Mouse (Mus musculus): ENCODE results near the gene Cog8.

Cog8 gene

DNA sequence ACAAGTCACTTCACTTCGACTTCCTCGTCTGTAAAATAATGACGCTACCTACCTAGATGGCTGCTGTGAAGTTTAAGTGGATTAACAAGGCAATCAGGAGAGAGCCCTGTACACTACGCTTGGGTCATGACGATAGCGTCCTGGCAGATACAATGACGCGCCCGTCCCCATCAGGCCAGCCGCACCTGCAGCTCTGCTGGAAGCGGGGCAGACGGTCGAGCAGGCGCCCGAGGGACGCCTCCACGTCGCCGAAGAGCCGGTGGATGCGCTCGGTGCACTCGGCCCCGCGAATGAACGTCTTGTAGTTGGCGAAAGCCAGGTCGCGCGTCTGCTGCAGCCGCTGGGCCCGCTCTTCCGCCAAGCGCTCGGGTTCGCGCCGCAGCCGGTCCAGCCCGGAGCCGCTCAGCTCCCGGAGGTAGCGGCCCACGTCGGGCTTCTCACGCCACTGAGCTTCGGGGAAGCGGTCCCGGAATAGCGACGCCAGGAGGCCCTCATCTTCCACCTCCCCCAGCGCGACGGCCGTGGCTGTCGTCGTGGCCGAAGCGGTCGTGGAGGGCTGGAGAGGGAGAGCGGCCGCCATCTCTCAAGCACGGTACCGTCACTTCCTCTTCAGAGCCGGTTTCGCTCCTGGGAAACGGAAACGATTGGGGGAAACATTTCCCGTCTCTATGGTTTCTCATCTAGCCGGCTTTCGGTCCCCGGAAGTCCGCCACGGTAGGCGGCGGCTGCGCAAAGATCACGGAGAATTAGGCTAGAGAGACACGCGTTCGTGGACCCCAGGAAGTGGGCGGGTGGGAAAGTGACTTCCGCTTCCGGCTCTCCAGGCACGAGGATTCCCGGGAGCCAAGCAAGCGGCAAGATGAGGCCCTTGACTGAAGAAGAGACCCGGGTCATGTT lies at the start of gene Cog8, which contains the start of gene Nip7:
Gene Cog8 (minus strand): TSS at position 614 of the 897 bp plus-strand sequence.
Gene Nip7 (plus strand): TSS at position 802 of the 897 bp plus-strand sequence.
- peak; percentile 92 to 95 for DNase-seq

DNA sequence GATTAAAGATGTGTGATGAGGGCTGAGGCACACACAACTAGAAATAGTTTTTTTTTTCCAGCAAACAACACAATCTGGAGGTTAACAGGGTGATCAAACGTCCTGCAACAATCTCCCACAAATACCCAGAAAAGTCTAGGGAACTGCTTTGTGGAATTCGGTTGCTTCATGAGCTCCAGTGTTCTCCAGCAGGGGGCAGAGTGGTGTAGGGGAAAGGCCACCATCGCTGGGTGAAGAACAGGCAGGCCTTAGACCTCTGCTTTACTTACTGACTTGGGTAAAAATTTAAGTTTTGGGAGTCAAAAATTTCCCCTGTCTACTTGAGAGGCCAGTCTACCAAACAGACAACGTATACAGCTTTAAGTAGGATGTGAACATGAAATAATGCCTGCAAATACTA lies 48.1 kb upstream of the Cog8 start:
- DNase-seq: peak; percentile 24 to 41

DNA sequence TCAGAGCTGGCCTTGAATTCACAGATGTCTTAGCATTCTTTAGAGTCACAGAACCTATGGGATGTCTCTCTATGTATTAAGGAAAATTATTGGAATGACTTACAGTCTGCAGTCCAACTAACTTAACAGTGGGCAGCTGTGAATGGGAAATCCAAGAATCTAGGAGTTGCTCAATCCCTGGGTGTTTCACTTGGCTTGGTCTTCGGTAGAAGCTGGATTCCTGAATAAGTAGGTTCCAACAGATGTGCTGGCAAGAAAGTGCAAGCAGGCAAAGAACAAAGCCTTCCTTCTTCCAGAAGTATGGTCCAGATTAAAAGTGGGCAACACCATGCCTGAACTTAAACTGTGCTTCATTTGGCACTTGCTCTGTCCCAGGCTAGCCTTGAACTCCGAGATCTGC lies 44.1 kb upstream of the Cog8 start:
- DNase-seq: no peak

DNA sequence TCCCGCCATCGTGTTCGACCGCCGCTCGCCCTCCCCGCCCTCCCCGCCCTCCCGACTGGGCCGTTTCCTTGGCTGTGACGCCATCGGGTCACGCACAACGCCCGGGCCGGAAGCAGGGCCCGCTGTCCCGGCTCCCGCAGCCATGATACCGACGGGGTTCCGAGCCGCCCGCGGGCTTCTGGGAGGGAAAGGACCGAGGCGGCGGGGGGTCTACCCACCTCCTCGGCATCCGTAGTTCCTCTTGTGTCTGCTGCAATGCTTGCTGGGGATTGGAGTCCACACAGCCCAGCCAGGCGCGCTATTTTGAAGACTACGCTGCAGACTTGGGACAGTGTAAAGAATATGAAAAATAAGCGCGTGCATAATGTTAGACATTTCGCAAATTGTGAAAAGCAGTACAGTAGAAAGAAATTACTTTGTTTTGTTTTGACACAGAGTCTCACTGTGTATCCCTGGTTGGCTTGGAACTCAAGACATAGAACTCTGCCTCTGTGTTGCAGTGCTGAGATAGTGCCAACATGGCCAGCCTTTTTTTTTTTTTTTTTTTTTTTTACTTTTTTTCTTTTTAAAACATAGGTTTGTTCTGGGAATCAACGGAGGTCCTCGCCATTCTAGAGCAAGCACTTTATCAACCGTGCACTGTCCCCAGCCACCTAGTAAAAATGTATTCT lies 40.0 kb upstream of the Cog8 start, which contains the start of gene Terf2:
Gene Terf2 (minus strand): TSS at position 182 of the 671 bp plus-strand sequence.
- peak; percentile 89 to 90 for DNase-seq

DNA sequence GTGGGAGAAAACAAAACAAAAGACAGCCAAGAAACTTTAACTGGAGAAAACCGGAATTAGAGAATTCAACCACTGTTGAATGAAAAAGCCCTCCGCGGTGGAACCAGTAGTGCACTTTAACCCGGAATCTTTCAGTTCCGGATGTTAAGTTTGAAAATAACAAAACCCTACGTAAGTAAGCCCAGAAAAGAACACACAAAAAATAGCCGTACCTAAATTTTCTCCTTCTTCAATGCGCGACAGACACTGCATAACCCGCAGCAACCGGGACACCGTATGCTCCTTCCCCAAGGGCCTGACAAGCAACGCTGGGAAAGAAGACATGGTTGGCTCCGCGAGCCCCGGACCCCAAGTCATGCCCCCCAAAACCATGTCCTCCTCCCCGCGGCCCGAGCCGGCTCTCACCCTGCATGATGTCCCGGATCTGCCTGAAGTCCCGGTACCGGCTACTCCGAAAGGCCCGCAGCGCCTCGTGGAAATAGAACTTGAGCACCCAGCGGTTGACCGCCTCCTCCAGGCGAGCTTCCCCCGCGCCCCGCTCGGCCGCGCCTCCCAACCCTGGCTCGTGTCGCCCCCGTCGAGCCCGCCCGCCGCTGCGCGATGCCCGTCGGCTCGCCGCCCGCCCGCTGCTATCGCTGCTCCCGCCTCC lies 39.4 kb upstream of the Cog8 start:
- DNase-seq: no peak

DNA sequence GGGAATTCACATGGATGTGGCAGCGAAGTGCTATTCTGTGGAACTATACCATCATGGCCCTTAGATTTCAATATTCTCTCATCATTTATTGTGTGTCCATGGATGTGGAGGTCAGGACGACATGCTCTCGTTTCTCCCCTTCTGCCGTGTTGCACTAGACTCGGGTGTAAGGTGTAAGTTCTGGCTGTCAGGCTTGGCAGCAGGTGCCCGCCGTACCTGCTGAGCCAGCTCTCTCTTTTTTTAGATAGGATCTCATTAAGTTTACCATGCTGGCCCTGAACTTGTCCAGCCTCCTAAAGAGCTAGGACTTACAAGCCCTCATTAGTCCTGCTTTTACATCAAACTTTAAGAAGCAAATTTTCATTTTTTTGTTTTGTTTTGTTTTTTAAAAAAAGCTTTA lies 34.0 kb upstream of the Cog8 start:
- DNase-seq: no peak

DNA sequence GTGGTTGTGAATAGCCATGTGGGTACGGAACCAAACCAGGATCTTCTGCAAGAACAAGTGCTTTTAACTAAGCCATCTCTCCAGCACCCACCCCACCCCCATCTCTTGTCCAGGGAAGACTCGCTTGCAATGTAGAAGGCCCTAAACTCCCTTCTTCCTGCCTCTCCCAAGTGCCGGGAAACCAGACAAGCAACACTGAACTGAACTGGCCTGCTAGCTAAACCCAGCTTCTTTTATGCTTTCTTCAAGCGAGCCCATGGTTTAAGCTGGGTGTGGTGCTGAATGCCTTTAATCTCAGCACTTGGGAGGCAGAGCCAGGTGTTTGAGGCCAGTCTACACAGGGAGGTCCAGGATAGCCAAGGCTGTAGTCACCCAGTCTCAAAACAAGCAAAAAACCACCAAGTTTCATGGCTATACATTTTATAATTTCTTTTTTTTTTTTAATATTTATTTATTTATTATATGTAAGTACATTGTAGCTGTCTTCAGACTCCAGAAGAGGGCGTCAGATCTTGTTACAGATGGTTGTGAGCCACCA lies 32.1 kb upstream of the Cog8 start:
- DNase-seq: no peak

DNA sequence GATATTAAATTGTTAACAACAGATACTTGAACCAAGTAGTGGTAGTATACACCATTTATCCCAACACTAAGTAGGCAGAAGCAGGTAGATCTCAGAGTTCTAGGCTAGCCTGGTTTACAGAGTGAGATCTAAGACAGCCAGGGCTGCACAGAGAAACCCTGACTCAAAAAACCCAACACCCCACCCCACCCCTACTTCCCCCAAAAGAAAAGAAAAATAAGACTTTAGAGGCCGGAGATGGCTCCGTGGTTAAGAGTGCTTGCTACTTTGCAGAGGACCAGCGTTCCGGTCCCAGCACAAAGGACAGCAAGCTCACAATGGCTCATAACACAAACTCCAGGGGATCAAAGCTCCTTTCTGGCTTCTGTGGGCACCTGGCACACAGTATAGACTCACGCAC lies 29.5 kb upstream of the Cog8 start:
- no peak for DNase-seq

DNA sequence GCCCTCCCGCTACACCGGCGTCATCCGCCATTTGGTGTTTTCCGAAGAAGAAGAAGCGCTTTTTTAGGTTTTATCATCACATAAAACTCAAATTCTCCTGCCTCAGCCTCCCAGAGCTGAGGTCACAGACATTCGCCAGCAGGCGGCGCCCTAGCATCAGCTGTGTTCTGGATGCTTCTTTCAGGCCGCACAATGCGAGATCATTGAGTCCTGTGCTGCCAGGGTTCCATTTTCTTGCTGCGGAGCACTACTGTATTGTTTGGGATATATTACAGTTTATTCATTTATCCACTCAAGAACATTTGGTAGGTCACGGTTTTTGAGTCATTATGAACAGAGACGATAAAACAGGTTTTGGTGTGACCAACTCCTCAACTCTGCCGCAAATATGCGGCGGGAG lies 28.9 kb upstream of the Cog8 start:
- DNase-seq: no peak

DNA sequence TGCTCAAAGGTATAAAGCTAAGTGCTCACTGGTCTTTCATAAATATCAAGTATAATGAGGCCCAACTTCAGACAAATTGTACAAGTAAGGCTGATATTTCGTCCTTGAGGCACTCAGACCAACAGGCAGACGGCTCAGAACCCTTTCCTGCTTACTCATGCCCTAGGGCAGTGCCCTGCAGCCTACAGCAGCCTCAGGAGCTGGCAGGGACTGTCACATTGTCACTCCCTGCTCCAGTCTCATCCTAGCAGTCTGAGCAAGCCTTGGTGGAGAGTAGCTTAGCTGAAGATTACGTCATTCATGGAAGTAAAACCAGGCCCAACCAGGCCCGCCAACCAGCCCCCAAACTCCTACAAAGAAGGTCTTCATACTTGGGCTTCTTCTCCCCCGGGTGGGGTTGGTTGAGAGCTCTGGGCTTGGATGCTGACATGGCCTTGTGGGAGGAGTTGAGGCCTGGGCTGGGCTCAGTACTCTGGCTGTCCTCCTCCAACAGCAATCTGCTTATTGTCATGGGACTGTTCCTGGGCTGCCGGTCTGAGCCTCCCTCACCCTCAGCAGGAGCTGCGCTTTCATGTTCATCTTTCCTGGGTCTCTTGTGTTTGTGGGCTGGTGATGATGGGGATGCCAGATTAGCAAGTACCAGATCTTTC lies 19.9 kb upstream of the Cog8 start:
- DNase-seq: no peak

DNA sequence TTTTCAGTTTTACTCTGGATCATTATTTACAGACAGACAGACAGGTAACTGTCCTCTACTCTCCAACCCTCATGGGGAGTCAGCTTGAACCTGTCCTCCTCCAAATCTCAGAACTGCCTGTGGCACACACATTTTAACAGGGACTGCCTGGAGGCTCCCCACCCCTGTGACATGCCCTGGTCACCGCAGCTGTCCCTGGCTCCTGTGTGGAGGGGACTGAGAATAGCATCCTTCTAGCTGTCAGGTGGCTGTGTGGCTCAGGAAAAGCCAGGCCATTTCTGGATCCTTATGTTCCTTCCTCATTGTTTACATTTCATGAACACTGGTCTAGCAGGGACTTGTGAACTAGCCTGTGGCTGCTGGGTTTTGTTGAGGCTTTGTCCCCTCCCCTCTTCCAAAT lies 17.6 kb upstream of the Cog8 start:
- DNase-seq: no peak

DNA sequence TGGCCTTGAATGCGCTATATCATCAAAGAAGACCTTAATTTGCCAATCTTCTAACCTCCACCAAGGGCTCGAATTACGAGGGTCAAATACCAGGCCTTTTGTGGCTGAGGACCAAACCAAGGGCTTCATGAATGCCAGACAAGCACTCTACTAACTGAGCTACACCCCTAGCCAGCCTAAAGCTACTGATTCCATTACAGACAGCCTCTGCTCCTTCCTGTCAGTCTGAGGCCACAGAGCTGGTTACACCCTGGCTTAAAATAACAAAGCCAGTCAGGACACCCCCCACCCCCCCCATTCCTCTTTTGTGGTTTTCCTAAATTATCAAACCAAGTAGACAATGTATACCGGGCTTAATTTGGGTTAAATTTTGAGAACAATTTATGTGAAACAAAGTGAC lies 17.2 kb upstream of the Cog8 start:
- no peak for DNase-seq

DNA sequence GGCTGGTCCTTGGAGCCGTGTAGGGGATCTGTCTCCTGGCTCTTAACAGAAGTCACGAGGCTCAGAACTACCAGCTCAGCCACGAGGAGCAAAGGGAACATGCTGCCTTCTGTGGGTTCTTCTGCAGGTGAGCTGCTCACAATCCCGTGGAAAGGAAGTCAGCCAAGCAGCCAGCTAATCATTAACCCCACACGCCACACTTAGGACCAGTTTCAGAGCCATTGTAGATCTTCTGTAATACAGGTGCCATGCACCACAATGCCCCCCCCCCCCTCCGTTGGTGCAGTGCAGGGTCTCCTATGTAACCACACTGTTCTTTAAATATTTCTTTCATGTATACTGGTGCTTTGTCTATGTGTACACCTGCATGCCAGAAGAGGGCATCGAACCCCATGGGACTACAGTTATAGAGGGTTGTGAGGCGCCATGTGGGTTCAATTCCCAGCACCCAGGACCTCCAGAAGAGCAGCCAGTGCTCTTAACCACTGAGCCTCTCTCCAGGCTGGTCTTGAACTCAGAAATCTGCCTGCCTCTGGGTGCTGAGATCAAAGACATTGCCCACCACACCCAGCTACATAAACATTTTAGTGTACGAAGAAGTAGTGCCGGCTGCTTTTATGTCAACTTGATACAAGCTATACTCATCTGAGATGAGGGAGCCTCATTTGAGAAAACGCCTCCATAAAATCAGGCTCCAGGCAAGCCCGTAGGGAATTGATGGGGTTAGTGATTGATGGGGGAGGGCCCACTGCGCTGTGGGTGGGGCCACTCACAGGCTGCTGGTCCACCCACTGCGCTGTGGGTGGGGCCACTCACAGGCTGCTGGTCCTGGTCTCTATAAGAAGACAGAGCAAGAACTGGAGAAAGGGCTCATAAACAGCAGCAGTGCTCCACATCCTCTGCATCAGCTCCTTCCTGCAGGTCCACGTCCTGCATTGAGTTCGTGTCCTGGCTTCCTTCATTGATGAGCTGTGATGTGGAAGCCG lies 9.3 kb upstream of the Cog8 start, which contains the start of gene Tmed6:
Gene Tmed6 (minus strand): TSS at position 134 of the 986 bp plus-strand sequence.
- no peak for DNase-seq

DNA sequence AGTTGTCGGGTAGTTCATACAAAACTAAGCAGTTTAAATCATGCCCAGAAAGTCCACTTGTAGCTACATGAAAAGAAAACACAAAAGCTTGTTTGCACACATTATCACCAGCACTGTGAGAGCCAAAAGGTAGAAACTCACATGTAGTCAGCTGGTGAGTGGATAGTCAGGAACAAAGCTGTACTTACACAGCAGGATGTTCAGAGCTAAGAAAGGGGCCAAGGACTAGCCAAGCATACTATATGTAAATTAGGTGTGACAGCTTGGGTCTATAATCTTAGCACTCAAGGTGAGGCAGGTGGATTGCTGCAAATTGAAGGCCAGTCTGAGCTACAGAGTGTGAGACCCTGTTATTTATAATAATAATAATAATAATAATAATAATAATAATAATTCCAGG lies 6.1 kb upstream of the Cog8 start:
- no peak for DNase-seq

DNA sequence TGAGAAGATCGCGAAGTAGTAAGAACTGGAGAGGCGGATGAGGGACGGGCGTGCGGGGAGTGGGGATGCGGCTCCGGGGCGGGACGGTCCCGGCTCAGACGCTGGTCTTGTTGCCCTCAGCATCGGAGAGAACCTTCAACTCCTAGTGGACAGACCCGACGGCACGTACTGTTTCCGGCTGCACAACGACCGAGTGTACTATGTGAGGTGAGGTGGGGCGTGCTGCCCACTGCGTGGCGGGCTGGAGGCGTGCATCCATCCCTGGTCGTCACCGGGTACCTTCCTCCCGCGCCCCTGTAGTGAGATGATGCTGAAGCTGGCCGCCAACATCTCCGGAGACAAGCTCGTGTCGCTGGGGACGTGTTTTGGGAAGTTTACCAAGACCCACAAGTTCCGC lies 482 bp upstream of the Cog8 start:
- DNase-seq: no peak

DNA sequence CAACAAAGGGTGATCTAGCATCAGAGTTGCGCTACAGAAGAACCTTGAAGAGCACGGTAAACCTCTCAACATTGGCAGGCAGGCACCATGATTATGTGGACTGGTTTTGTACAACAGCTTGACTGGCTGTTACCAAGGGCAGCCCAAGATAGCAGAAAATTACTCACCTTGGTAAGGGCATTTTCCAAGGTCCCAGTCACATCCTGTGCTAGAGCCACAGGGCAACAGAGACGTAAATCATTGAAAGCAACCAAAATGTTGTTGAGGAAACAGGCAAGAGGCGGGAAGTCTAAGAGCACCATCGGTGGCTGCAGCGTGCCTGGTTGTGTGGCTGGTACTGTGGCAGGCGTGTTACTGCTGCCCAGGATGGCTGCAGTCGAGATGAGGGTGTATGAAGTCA lies 4.4 kb downstream of the Cog8 start:
- DNase-seq: no peak

DNA sequence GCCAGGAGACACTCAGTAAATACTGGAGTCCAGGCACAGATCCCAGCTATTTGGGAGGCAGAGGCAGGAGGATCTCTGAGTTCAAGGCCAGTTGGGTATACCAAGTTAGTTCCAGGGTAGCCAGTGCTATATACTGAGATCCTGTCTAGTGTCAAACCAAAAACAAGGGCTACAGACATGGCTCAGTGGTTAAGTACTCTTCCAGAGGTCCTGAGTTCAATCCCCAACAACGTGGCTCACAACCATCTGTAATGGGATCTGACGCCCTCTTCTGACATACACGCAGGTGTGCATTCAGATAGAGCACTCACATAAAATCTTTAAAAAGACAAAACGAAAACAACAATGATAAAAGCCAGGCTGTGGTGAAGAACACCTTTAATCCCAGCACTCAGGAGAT lies 7.0 kb downstream of the Cog8 start:
- DNase-seq: no peak

DNA sequence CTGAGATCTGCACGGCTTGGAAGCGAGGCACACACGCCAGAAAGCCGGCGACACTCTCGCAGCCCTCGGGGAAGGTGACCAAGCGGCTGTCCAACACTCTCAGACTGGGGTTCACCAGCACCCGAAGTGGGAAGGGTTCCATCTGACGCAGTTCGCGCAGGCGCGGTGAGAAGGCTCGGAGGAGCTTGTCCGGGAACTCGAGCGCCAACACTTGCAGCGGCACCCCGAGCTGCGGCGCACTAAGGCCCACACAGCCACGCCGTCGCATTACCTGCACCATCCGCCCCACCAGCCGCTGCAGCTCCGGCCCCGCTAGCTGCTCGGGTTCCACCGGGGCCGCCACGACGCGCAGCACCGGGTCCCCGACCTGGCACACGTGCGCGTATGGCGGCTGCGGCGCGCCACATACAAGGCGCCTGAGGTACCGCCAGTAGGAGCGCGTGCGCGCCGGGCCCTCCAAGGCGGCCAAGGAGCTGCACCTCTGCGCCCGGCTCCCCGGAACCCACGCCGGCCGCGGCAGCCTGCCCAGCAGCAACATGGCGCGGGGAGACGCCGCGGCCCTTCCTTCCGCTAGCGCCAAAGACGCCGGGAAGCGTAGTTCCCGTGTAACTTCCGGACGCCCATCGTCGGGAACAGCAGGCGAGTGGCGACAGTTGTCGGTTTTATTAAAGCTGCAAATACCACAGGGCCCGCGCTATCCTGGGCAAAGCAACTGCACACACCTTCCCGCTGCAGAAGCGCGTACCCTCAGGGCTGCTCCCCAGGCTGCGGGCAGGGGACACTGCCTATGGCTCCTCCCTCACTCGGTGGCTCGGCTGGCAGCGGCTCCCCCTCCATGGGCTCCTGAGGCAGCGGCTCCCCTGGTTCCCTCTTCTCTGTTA lies 8.2 kb downstream of the Cog8 start, which contains the start of gene Pdf:
Gene Pdf (minus strand): TSS at position 554 of the 881 bp plus-strand sequence.
- peak; percentile 73 to 75 for DNase-seq

DNA sequence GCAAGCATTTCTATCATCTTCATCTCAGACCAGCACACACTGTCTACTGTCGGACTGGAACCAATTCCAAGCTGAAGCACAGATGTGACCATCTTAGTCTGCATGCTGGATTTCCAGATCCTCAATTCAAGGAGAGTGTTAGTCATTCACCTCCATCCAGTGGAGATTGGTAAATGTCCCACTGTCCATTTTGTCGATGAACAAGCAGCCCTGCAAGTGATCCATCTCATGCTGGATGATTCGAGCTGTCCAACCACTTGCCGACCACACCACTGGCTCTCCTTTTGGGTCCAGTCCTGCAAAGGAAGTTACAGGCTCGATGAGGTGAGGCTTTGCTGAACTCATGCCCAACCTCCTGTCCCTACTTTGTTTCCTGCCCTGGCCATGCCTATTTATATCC lies 9.5 kb downstream of the Cog8 start:
- DNase-seq: no peak

DNA sequence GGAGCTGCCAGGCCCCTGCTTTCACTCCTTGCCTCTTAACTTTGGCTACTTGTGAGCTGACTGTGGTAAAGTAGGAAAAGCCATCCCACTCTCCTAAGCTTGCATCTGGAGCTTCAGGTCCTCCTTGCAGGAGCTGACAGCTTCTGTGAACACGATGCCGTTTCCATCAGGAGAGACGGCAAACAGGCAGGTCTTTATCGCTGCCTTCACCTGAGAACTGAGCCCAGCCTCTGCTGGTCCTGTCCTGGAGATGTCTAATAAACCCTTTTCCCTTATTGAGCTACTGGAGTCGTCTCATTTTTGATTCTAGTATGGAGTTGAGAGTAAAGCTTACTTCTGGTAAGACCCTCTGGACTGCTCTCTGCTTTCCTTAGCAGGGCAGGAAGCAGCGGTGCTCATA lies 11.0 kb downstream of the Cog8 start:
- no peak for DNase-seq

Data from thymus, adult 18-20 months (tissue).